Mouse (Mus musculus): Measurements from ENCODE around the gene Agpat3. TPM values are rescaled to one million over a fixed set of nuclear protein-coding genes. Genes with fewer than 3 reads are reported as not detected.

The Agpat3 gene
- total and polyA plus RNA-seq, 2 experiments from 2014 or later, result 94.9 to 101 TPM

- Histone ChIP-seq H3K4me1 (ENCODE audit: insufficient read depth) (0 out of 2 replicates have a peak, but pooled peaks cover 7% of the 10 kb centered on the region), H3K4me3 (ENCODE audit: low read depth, low read length) (peak overlapping the region; percentile 80), H3K27me3 (ENCODE audit: insufficient read depth, low read length) (no peaks in the 10 kb centered on the region), H3K27ac (ENCODE audit: low read depth, low read length) (peak overlapping the region; percentile 88), H3K36me3 (ENCODE audit: insufficient read depth) (peaks cover 3% of the 10 kb centered on the region; the same call in 1 of the 2 replicates), H3K9me3 (ENCODE audit: low read length) (no peaks in the 10 kb centered on the region), H3K4me2 (ENCODE audit: low read depth) (peak overlapping the region; percentile 95), H3K9ac (peak overlapping the region; percentile 89)
- TF ChIP-seq CTCF (IDR thresholded peaks at IDR 0.05; ENCODE audit: low read depth), result no peak
- DNase-seq, result no peak
- WGBS, result 20% methylated on average over 7 of the region's 7 CpGs
- no peak; the same call in none of the 2 replicates for ATAC-seq
Observed at GRCm38 (mm10) chr10:78245225-78245547, 107.1 kb downstream of the Agpat3 start.

GRCm38 (mm10) chr10:78244438-78245224 lies 107.7 kb downstream of the Agpat3 start, which contains the start of gene Trappc10:
TSS of gene Trappc10 (minus strand) at chr10:78244641.
- peaks cover 3% of the 10 kb centered on the region; the same call in 1 of the 2 replicates for H3K36me3 ChIP-seq (ENCODE audit: insufficient read depth)
- H3K4me2 ChIP-seq (ENCODE audit: low read depth), result peak within 1 kb of the TSS; percentile 95
- H3K9me3 ChIP-seq (ENCODE audit: low read length), result no peaks in the 10 kb centered on the region
- peak; percentile 91 for DNase-seq
- WGBS, result under 1% methylated on average over 59 of the region's 74 CpGs
- TF ChIP-seq CTCF (IDR thresholded peaks at IDR 0.05; ENCODE audit: low read depth), result no peak
- H3K4me3 ChIP-seq (ENCODE audit: low read depth, low read length), result peak within 1 kb of the TSS; percentile 80
- peak within 1 kb of the TSS; percentile 88 for H3K27ac ChIP-seq (ENCODE audit: low read depth, low read length)
- 0 out of 2 replicates have a peak, but pooled peaks cover 7% of the 10 kb centered on the region for H3K4me1 ChIP-seq (ENCODE audit: insufficient read depth)
- no peaks in the 10 kb centered on the region for H3K27me3 ChIP-seq (ENCODE audit: insufficient read depth, low read length)
- H3K9ac ChIP-seq, result peak within 1 kb of the TSS; percentile 89
- ATAC-seq, result peak; percentile 96

GRCm38 (mm10) chr10:78244058-78244437 lies 108.2 kb downstream of the Agpat3 start:
- ATAC-seq, result peak; percentile 21; the same call in 1 of the 2 replicates
- DNase-seq, result no peak
- peak overlapping the region; percentile 95 for H3K4me2 ChIP-seq (ENCODE audit: low read depth)
- H3K27me3 ChIP-seq (ENCODE audit: insufficient read depth, low read length), result no peaks in the 10 kb centered on the region
- H3K9me3 ChIP-seq (ENCODE audit: low read length), result no peaks in the 10 kb centered on the region
- 2% methylated on average over 32 of the region's 33 CpGs for WGBS
- H3K4me3 ChIP-seq (ENCODE audit: low read depth, low read length), result peak overlapping the region; percentile 80
- TF ChIP-seq CTCF (IDR thresholded peaks at IDR 0.05; ENCODE audit: low read depth), result no peak
- peaks cover 3% of the 10 kb centered on the region; the same call in 1 of the 2 replicates for H3K36me3 ChIP-seq (ENCODE audit: insufficient read depth)
- H3K9ac ChIP-seq, result peak overlapping the region; percentile 89
- 0 out of 2 replicates have a peak, but pooled peaks cover 7% of the 10 kb centered on the region for H3K4me1 ChIP-seq (ENCODE audit: insufficient read depth)
- peak overlapping the region; percentile 88 for H3K27ac ChIP-seq (ENCODE audit: low read depth, low read length)

DNA sequence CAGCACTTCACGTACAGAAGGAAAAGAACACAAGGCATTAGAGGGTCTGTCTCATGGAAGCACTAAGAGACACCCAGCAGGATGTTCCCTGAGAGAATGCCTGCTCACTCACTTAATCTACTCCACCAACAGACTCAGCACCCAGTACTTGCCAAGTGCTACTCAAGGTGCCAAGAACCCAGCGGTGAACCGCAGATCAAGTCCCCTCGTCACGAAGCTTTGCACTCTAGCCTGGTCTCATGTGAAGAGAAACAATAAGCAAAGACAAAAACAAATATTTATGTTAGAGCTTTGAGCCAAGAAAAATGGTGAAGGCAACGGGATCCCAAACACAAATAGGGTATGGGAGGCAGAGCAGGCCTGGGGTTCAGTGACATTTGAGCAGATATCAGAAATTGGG lies 113.4 kb downstream of the Agpat3 start:
- Histone ChIP-seq H3K4me1 (ENCODE audit: insufficient read depth) (0 out of 2 replicates have a peak, but pooled peaks cover 6% of the 10 kb centered on the region), H3K4me2 (ENCODE audit: low read depth) (no peak overlapping the region), H3K36me3 (ENCODE audit: insufficient read depth) (peaks cover 3% of the 10 kb centered on the region; the same call in 1 of the 2 replicates), H3K27me3 (ENCODE audit: insufficient read depth, low read length) (no peaks in the 10 kb centered on the region), H3K9ac (no peak overlapping the region), H3K9me3 (ENCODE audit: low read length) (no peaks in the 10 kb centered on the region), H3K4me3 (ENCODE audit: low read depth, low read length) (no peak overlapping the region), H3K27ac (ENCODE audit: low read depth, low read length) (no peak overlapping the region)
- no peak for DNase-seq
- no peak for ATAC-seq
- no peak for TF ChIP-seq CTCF (IDR thresholded peaks at IDR 0.05; ENCODE audit: low read depth)
- WGBS, result 83% methylated on average over 6 of the region's 6 CpGs

- Histone ChIP-seq H3K27me3 (ENCODE audit: insufficient read depth, low read length) (no peaks in the 10 kb centered on the region), H3K4me2 (ENCODE audit: low read depth) (no peak overlapping the region), H3K4me3 (ENCODE audit: low read depth, low read length) (no peak overlapping the region), H3K27ac (ENCODE audit: low read depth, low read length) (no peak overlapping the region), H3K9me3 (ENCODE audit: low read length) (no peaks in the 10 kb centered on the region), H3K9ac (no peak overlapping the region), H3K36me3 (ENCODE audit: insufficient read depth) (peaks cover 3% of the 10 kb centered on the region; the same call in 1 of the 2 replicates), H3K4me1 (ENCODE audit: insufficient read depth) (no peaks in the 10 kb centered on the region)
- WGBS, result 92% methylated on average over 5 of the region's 5 CpGs
- DNase-seq (no peak), ATAC-seq (no peak)
- TF ChIP-seq CTCF (IDR thresholded peaks at IDR 0.05; ENCODE audit: low read depth), result no peak
Observed at GRCm38 (mm10) chr10:78238297-78238696, 114.0 kb downstream of the Agpat3 start.

DNA sequence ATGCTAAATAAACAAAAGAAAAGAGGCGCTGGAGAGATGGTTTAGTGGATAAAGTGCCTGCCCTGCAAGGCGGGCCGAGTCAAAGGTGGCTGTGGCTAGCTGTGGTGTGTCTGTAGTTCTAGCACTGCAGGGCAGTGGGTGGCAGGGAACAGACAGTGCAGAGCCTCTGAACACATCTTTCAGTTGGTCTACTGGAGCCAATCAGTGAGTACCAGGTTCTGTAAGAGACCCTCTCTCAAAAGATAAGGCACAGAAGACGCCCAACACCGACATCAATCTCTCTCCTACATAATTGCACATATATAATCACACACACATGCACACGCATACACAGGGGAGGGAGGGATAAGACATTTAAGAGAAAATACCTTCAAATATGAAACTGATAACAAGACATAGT lies 114.5 kb downstream of the Agpat3 start:
- 89% methylated on average over 6 of the region's 6 CpGs for WGBS
- no peak for ATAC-seq
- Histone ChIP-seq H3K4me3 (ENCODE audit: low read depth, low read length) (no peak overlapping the region), H3K27me3 (ENCODE audit: insufficient read depth, low read length) (no peaks in the 10 kb centered on the region), H3K36me3 (ENCODE audit: insufficient read depth) (peaks cover 3% of the 10 kb centered on the region; the same call in 1 of the 2 replicates), H3K9me3 (ENCODE audit: low read length) (no peaks in the 10 kb centered on the region), H3K9ac (no peak overlapping the region), H3K27ac (ENCODE audit: low read depth, low read length) (no peak overlapping the region), H3K4me2 (ENCODE audit: low read depth) (no peak overlapping the region), H3K4me1 (ENCODE audit: insufficient read depth) (no peaks in the 10 kb centered on the region)
- TF ChIP-seq CTCF (IDR thresholded peaks at IDR 0.05; ENCODE audit: low read depth), result no peak
- DNase-seq, result no peak

Data from forebrain, postnatal 0 days (tissue).